Mouse (Mus musculus): ENCODE data around the gene Cep85l. TPM values are rescaled to one million over a fixed set of nuclear protein-coding genes. Genes with fewer than 3 reads are reported as not detected.

The Cep85l gene
- polyA plus RNA-seq, 1 experiment from 2014 or later: 1.1 TPM

- Histone ChIP-seq H3K27me3 (no peaks in the 10 kb centered on the region), H3K4me2 (no peak overlapping the region), H3K9ac (no peak overlapping the region), H3K36me3 (no peaks in the 10 kb centered on the region), H3K4me1 (replicated peaks) (no peaks in the 10 kb centered on the region), H3K9me3 (replicated peaks) (no peaks in the 10 kb centered on the region), H3K4me3 (replicated peaks) (no peak overlapping the region), H3K27ac (no peak overlapping the region)
- DNase-seq (no peak), ATAC-seq (ENCODE audit: low read depth) (no peak)
- 59% methylated on average over 6 of the region's 6 CpGs for WGBS (ENCODE audit: insufficient replicate concordance)
These were observed 8.6 kb upstream of the Cep85l start for GRCm38 (mm10) chr10:53388227-53388920.

DNA sequence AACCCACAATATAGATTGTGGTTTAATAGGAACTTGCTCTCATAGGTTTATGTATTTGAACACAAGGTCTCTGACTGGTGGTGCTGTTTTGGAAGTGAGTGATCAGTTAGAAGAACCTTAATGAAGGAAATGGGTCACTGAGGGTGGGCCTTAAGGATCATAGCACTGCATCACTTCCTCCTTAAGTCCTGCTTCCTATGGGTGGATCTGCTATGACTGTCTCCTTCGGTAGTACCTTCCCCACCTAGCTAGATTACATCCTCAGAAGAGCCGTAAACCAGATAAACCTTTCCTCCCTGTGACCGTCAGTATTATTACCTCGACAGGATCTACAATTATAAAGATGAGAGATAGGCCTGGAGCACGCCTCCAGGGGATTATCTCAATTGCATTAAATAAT lies 5.7 kb upstream of the Cep85l start:
- DNase-seq (no peak), ATAC-seq (ENCODE audit: low read depth) (no peak)
- Histone ChIP-seq H3K4me3 (replicated peaks) (no peak overlapping the region), H3K9me3 (replicated peaks) (no peaks in the 10 kb centered on the region), H3K4me1 (replicated peaks) (peaks cover 1% of the 10 kb centered on the region), H3K36me3 (no peaks in the 10 kb centered on the region), H3K4me2 (no peak overlapping the region), H3K27ac (no peak overlapping the region), H3K27me3 (no peaks in the 10 kb centered on the region), H3K9ac (no peak overlapping the region)
- WGBS (ENCODE audit: insufficient replicate concordance): 48% methylated on average over 5 of the region's 5 CpGs

GRCm38 (mm10) chr10:53384896-53385295 lies 5.1 kb upstream of the Cep85l start:
- no peak overlapping the region for H3K4me2 ChIP-seq
- DNase-seq: no peak
- H3K36me3 ChIP-seq: no peaks in the 10 kb centered on the region
- WGBS (ENCODE audit: insufficient replicate concordance): 79% methylated on average over 1 of the region's 1 CpGs
- H3K27ac ChIP-seq: no peak overlapping the region
- no peak for ATAC-seq (ENCODE audit: low read depth)
- H3K4me1 ChIP-seq (replicated peaks): peaks cover 6% of the 10 kb centered on the region
- H3K9me3 ChIP-seq (replicated peaks): no peaks in the 10 kb centered on the region
- no peak overlapping the region for H3K4me3 ChIP-seq (replicated peaks)
- no peaks in the 10 kb centered on the region for H3K27me3 ChIP-seq
- H3K9ac ChIP-seq: no peak overlapping the region

GRCm38 (mm10) chr10:53382696-53383365 lies 3.1 kb upstream of the Cep85l start:
- 58% methylated on average over 7 of the region's 7 CpGs for WGBS (ENCODE audit: insufficient replicate concordance)
- no peak for DNase-seq
- ATAC-seq (ENCODE audit: low read depth): no peak
- Histone ChIP-seq H3K4me1 (replicated peaks) (peaks cover 20% of the 10 kb centered on the region), H3K36me3 (no peaks in the 10 kb centered on the region), H3K4me3 (replicated peaks) (no peak overlapping the region), H3K9me3 (replicated peaks) (no peaks in the 10 kb centered on the region), H3K9ac (no peak overlapping the region), H3K27me3 (no peaks in the 10 kb centered on the region), H3K27ac (peak overlapping the region; percentile 44), H3K4me2 (peak overlapping the region; percentile 23; the same call in 1 of the 2 replicates)

DNA sequence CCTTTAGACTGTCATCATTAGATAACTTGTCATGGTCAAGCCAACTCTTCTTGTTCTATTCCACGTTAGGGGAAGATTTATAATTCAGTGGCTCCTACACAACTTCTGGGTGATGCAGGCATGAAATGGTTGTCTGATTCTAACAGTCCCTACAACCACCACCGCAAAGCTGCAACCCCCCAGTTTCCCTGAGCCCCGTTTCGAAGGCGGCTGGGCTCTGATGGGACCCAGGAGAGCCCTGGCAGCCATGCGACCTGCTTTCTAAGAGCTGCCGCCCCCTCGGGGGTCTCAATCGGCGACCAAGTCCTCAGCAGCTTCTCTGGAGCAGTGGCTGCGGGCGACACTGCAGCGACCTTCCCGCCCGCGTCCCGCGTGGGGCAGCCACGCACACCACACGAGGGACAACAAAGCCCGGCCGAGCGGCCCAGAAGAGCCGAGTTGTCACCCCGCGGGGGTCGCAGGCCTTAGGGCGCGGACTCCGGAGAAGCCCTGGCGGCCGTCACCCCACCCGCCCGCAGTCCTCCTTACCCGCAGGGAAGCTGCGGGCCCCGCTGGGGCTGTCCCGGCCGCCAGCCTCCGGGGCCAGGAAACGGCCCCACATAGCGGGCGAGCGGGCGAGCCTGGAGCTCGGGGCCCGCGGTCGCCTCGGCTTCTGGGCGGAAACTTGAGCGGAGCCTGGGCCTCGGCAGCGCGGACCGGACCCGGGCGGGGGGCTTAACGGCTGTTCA lies 602 bp downstream of the Cep85l start:
- peak overlapping the region; percentile 89 for H3K9ac ChIP-seq
- WGBS (ENCODE audit: insufficient replicate concordance): under 1% methylated on average over 56 of the region's 59 CpGs
- ATAC-seq (ENCODE audit: low read depth) (peak; percentile 77), DNase-seq (no peak)
- H3K4me1 ChIP-seq (replicated peaks): peaks cover 34% of the 10 kb centered on the region
- no peaks in the 10 kb centered on the region for H3K36me3 ChIP-seq
- peak overlapping the region; percentile 94 for H3K4me2 ChIP-seq
- H3K9me3 ChIP-seq (replicated peaks): no peaks in the 10 kb centered on the region
- H3K27me3 ChIP-seq: no peaks in the 10 kb centered on the region
- peak overlapping the region; percentile 86 for H3K4me3 ChIP-seq (replicated peaks)
- peak overlapping the region; percentile 84 for H3K27ac ChIP-seq

DNA sequence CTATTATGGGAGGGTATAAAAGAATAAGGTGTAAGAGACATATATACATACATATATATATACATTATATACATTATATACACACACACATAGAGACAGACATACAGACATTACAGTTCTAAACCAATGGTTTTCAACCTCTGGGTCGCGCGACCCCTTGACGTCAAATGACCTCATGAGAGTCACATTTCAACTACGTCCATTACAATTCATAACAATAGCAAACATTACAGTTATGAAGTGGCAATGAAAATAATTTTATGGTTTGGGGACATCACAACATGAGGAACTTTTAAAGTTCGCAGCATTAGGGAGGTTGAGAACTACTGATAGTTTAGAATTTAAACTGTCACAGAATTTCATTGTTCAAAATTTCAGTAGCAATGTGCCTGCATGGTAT lies 1.5 kb downstream of the Cep85l start:
- Histone ChIP-seq H3K36me3 (0 out of 2 replicates have a peak, but pooled peaks cover 2% of the 10 kb centered on the region), H3K27me3 (no peaks in the 10 kb centered on the region), H3K4me3 (replicated peaks) (peak overlapping the region; percentile 86), H3K9ac (peak overlapping the region; percentile 89; the same call in 1 of the 2 replicates), H3K4me2 (peak overlapping the region; percentile 94), H3K9me3 (replicated peaks) (no peaks in the 10 kb centered on the region), H3K4me1 (replicated peaks) (peaks cover 34% of the 10 kb centered on the region), H3K27ac (no peak overlapping the region)
- ATAC-seq (ENCODE audit: low read depth): no peak
- DNase-seq: no peak
- 70% methylated on average over 6 of the region's 6 CpGs for WGBS (ENCODE audit: insufficient replicate concordance)

- no peak overlapping the region for H3K9ac ChIP-seq
- peaks cover 34% of the 10 kb centered on the region for H3K4me1 ChIP-seq (replicated peaks)
- peaks cover 6% of the 10 kb centered on the region; the same call in 1 of the 2 replicates for H3K36me3 ChIP-seq
- H3K9me3 ChIP-seq (replicated peaks): no peaks in the 10 kb centered on the region
- no peak for DNase-seq
- ATAC-seq (ENCODE audit: low read depth): no peak
- H3K4me2 ChIP-seq: no peak overlapping the region; the same call in 1 of the 2 replicates
- H3K4me3 ChIP-seq (replicated peaks): no peak overlapping the region
- no peaks in the 10 kb centered on the region for H3K27me3 ChIP-seq
- no peak overlapping the region for H3K27ac ChIP-seq
These were observed 2.7 kb downstream of the Cep85l start for GRCm38 (mm10) chr10:53377096-53377495.

GRCm38 (mm10) chr10:53373885-53374578 lies 5.7 kb downstream of the Cep85l start:
- Histone ChIP-seq H3K4me2 (no peak overlapping the region), H3K27ac (no peak overlapping the region), H3K4me3 (replicated peaks) (no peak overlapping the region), H3K4me1 (replicated peaks) (peaks cover 24% of the 10 kb centered on the region), H3K36me3 (peaks cover 18% of the 10 kb centered on the region), H3K27me3 (no peaks in the 10 kb centered on the region), H3K9me3 (replicated peaks) (no peaks in the 10 kb centered on the region), H3K9ac (no peak overlapping the region)
- WGBS (ENCODE audit: insufficient replicate concordance): 63% methylated on average over 6 of the region's 6 CpGs
- ATAC-seq (ENCODE audit: low read depth) (no peak), DNase-seq (no peak)

GRCm38 (mm10) chr10:53367265-53367664 lies 12.5 kb downstream of the Cep85l start:
- ATAC-seq (ENCODE audit: low read depth) (no peak), DNase-seq (no peak)
- peaks cover 4% of the 10 kb centered on the region; the same call in 1 of the 2 replicates for H3K4me1 ChIP-seq (replicated peaks)
- H3K36me3 ChIP-seq: peaks cover 21% of the 10 kb centered on the region
- H3K9me3 ChIP-seq (replicated peaks): no peaks in the 10 kb centered on the region
- WGBS (ENCODE audit: insufficient replicate concordance): 83% methylated on average over 2 of the region's 2 CpGs
- no peak overlapping the region for H3K9ac ChIP-seq
- no peaks in the 10 kb centered on the region for H3K27me3 ChIP-seq
- no peak overlapping the region for H3K4me2 ChIP-seq
- H3K4me3 ChIP-seq (replicated peaks): no peak overlapping the region
- H3K27ac ChIP-seq: no peak overlapping the region

DNA sequence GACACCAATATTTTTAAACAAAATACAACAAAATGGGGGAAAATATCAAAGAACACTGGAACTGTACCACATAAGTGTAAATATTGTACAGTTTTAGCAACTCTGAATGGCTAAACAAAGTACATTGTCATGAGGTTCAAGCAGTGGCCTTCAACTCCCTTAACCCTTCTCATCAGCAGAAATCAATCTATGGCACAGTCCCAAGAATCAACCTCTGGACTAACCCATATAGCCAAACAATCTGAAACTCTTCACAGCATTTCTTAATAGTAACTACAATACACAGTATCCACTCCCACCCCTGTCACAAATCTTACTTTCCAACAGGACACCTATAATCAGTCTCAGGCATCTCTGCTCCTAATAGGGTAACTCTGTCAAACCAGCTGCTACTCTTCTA lies 15.4 kb downstream of the Cep85l start:
- Histone ChIP-seq H3K4me1 (replicated peaks) (peaks cover 9% of the 10 kb centered on the region; the same call in 1 of the 2 replicates), H3K4me2 (no peak overlapping the region), H3K27me3 (no peaks in the 10 kb centered on the region), H3K9ac (no peak overlapping the region), H3K27ac (no peak overlapping the region), H3K4me3 (replicated peaks) (no peak overlapping the region), H3K9me3 (replicated peaks) (no peaks in the 10 kb centered on the region), H3K36me3 (peaks cover 10% of the 10 kb centered on the region)
- ATAC-seq (ENCODE audit: low read depth) (peak; percentile 36; the same call in 1 of the 2 replicates), DNase-seq (no peak)

DNA sequence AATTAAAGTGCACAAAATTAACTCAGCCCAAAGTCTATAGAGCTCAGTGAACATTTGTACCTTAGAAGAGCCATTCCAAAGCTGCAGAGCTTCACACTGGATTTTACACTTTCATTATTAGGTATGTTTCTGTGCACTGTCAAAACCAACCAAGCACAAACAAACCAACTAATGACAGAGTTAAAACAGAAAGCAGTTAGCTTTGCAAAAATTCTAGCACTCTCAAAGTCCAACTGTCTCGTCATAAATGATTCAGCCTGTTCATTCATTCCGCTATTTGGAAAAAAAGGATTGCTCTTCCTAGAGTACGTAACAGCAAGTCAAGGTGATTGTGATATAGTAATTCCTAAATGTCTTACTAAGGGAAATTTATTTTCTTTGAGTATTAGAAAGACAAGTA lies 20.7 kb downstream of the Cep85l start:
- no peak for DNase-seq
- Histone ChIP-seq H3K9ac (no peak overlapping the region), H3K36me3 (peaks cover 20% of the 10 kb centered on the region), H3K27me3 (no peaks in the 10 kb centered on the region), H3K27ac (no peak overlapping the region), H3K4me3 (replicated peaks) (no peak overlapping the region), H3K4me1 (replicated peaks) (0 out of 2 replicates have a peak, but pooled peaks cover 5% of the 10 kb centered on the region), H3K9me3 (replicated peaks) (no peaks in the 10 kb centered on the region), H3K4me2 (no peak overlapping the region)
- WGBS (ENCODE audit: insufficient replicate concordance): 77% methylated on average over 3 of the region's 3 CpGs
- ATAC-seq (ENCODE audit: low read depth): no peak
